Mouse (Mus musculus) cerebellum, postnatal 36 days (tissue): Measurements from ENCODE around the gene Tcf7l2.
A peak's percentile ranks its signal among the peaks of the same experiment; 100 is the strongest.

Experiments used
- DNase-seq, 2 experiments: peaks; one replicate each; pipeline ENCODE4 v3.0.0; 2021 to 2022; ENCODE audit warnings: mixed read lengths in 2 of 2

The Tcf7l2 gene

DNA sequence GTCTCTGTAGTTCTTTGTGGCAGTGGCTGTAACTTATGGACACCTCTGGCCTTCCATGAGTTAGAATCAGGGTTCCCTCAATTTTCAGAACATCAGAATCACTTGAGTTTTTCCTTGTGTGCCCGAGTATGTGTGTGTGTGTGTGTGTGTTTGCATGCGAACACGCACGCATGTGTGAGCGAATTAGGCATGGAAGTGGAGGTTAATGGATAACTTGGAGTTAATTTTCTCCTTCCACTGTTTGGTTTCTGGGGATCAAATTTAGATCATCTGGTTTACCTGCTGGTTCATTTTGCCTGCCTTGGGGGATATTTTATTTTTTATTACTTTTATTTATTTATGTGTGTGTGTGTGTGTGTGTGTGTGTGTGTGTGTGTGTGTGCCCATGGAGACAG is 53.3 kb downstream of the Tcf7l2 start:
- no peak for DNase-seq

DNA sequence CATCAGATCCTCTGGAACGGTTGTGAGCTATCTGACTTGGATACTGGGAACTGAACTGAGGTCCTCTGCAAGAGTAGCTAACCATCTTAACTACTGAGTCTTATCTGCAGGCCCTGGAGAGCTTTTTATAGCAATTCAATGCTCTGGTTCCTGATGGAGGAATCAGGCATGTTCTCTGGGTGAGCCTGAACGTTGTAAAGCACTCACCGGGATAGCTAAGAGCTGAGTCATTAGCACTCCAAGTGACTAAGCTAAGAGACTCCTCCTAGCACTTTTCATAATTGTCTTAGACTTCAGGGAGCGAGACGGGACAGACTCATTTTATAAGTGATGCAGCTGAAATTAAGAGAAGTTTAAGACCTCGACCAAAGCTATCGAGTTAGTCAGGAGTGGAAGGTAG is 53.7 kb downstream of the Tcf7l2 start:
- DNase-seq: no peak

DNA sequence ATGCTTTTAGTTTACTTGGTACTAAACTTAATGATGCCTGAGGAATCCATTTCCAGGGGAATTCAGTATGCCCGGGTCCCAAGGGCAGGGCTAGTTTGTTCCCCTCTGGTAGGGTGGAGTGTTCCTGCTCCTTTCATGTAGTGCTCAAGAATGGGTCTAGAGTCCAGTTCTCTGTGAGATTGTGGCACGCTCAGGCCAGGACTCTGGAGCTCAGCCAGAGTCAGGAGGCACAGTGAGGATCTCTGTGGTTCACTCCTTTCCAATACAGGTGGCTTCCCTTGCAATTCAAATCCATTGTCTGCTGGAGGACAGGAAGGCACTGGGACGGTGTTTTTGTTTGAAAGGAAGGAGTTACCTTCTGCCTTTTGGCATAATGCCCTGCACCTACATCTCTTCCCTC is 56.2 kb downstream of the Tcf7l2 start:
- DNase-seq: no peak

DNA sequence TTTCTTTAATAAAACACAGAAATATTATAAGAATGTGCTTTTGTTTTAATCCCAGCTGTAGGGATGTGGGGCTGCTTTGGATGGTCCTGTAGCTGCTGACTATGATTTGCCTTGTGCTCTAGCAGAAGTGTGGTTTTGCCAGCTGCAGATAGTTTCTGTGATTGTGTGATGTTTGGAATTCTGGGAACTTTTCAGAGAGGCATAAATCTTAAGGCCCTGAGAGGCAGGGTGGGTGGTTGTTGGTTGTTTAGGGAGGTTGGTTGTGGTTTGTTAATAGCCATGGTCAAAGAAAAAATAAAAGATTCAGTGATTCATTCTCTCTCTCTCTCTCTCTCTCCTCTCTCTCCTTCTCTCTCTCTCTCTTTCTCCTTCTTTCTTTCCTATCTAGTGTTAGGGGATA is 57.8 kb downstream of the Tcf7l2 start:
- no peak for DNase-seq

DNA sequence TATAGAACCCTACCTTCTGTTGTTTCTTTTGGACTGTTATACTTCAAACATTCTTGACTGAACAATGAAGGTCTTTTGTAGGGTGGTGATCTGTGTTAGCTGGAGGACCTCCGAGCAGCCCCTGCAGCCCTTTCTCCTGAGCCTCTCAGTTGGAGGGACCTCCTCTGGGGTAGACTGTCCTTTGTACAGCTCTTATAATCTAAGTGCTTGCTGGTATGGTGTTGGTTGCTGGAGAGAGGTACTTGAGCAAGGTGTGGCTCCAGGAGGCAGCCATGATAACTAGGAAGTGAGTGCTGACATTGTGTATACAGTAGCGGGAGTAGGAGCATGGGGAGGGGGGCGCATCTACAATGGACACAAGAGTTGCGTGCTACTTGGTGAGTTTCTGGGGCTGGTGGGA is 58.4 kb downstream of the Tcf7l2 start:
- DNase-seq: no peak

DNA sequence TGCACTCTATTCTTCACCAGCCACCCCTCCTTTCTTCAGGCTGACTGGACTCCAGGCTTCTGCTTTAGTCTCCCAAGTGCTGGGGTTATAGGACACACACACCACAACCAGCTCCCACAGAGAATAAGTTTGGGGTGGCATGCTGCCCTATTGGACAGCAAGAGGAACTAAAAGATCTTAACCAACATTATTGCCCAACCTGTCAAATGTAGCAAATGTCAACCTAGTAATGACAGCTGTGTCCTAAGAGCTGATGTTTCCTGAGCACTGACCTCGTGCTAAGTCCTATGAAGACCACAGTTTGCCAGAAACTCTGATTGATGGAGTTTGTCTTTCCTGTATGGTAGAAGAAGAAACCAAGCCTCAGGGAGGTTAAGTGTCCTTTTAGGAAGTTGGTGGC is 61.5 kb downstream of the Tcf7l2 start:
- no peak for DNase-seq

DNA sequence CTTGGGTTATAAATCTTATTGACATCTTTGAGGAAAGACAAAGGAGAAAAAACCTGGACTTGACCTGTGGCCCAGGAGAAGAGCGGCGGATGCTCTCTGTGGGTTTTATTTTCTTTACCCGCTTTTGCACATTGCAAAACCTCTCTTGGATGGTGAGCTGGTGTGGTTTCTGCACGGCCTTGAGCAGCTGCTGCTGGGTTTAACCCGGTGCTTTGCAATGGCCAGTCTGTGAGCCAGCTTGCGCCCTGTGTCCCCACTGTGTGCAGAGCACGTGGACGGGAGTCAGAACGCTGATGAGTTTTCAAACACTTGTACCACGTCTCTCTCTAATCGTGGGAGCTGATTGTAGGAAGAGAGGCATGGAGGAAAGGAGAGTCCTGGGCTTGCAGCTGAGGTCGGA is 62.2 kb downstream of the Tcf7l2 start:
- DNase-seq: no peak

DNA sequence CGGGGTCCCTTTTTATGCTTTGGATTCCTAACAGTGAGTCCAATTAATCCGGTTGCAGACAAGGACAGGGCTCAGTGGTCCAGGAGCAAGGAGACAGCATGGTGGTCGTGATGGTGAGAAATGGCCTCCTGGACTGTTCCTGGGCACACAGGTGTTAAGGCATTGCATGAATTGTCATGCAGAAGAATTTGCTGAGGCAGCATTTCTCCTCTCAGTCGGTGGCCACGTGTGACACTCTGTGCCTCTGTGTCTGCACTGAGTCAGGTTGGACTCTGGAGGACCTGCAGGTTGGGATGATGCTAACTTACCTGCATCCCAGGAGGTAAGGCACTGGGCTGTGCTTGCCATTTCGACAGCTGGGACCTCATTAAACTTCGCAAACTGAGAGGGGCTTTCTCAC is 63.2 kb downstream of the Tcf7l2 start:
- DNase-seq: no peak

DNA sequence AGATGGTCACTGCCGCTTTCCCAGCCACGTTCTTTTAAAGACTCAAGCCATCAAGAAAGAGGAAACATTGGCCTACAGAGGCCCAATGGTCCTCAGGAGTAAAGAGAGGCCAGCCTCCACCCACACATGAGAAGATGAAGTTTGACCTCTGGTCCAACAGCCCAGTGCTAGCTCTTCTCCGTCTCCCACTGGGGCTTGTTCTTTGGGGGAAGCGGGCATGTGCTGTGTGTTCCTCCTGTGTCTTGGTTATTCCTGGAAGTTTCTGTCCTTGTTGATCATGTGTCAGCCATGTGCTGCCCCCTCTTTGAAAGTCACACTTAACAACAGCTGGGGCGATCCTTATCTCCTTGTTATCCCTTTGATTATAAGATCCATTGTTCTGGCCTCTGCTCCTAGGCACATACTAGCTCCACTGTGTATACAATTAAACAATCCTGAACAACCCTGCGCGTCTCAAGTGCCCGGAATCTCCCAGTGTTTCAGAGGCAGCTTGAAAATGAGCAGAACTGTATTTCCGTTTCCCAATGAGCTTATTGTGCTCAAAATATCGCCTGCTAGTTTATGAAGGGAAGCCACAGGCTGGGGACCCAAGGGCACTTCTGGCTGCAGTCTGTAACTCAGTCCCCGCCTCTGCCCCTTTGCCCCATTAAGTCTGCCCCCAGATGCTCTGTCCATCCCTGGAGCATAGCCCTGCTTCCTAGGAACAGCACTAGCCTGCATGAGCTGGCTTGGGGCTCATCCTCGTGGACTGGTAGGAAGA is 65.0 kb downstream of the Tcf7l2 start:
- no peak for DNase-seq

DNA sequence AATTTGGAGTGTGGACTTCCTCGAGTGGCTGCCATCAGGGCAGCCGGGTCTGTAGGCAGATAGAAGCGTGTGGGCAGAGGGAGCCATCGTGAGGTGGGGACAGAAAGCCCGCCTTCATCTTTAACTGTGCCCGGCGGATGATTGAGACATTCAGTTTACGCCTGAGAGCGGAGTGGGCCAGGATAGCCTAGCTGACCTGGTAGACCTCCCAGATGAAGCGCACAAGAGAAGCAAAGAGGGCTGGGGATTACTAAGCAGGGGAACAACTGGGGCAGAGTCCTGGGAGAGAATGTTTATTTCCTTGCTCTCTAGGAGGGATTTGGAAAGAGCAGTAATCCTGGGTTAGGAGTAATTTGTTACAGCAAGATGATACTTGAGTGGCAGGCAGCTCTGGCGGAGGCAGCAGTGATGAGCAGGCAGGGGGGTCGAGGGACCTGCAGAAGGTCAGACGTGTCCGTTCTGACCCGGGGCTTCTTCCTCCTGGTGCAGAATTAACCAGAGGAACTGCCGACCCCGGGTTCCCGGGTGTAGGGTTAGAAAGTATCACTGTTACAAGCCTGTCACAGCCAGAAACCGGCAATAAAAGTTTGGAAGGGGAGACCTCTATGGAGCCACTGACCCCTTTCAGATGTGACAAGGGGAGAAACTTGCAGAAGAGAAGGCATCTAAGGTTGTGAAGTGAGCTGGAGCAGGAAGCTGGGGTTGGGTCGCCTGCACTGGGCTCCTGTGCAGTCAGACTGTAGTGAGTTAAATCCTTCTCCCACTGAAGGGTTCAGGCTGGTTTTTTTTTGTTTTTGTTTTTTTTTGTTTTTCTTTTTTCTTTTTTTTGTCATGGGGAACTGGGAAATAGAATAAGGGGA is 65.8 kb downstream of the Tcf7l2 start:
- no peak for DNase-seq

DNA sequence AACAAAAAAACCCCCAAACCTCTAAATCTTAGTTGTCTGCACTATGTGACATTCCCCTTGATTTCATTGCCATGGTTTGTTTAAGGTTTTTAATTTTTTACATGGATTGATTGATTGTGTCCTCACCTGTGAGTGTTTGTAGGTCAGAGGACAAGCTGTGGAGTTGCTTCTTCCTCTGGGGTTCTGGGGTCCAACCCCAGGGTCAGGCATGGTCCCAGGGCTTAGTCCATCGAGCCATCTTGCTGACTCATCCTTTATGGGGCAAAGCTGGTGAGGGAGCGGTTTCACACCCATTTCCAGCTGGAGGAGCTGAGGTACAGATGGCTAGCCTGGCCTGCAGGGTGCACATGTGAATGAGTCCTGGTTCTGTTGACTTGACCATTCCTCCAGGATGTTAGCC is 66.7 kb downstream of the Tcf7l2 start:
- DNase-seq: no peak

DNA sequence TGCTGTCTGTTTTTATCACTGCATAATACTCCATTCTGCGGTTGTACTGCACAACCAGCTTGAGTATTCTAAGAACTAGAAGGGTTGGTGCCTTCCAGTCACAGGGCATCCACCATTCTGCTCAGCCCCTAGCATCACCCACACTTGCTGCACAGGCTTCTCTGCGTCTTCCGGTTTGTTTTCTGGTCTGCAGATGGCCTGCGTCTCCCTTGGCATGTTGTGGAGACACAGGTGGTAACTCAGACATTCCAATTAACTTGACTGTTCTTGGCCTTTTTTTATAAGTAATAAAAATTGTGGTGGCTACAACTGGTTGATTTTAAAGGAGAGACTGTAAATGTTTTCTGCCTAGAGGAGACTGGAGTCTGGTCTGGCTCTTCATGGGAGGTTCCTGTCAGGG is 67.9 kb downstream of the Tcf7l2 start:
- no peak for DNase-seq

DNA sequence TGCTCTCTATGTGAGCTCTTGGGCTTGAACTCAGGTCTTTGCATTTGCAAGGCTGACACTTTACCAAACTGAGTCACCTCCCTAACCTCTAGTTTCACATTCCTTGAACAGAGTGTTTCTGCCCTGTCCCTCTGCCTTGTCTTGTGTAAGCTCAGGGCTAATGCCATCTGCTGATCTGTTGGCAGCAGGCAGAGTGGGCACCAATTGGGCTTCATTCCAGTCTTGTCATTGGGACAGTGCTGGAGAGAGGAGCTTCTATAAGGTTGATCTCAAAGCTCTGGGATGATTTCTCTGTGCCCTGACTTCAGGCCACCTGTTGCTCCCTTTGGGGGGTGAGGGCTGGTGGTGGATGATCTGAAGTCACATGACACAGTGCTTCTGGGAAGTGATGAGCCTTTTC is 70.6 kb downstream of the Tcf7l2 start:
- no peak for DNase-seq

DNA sequence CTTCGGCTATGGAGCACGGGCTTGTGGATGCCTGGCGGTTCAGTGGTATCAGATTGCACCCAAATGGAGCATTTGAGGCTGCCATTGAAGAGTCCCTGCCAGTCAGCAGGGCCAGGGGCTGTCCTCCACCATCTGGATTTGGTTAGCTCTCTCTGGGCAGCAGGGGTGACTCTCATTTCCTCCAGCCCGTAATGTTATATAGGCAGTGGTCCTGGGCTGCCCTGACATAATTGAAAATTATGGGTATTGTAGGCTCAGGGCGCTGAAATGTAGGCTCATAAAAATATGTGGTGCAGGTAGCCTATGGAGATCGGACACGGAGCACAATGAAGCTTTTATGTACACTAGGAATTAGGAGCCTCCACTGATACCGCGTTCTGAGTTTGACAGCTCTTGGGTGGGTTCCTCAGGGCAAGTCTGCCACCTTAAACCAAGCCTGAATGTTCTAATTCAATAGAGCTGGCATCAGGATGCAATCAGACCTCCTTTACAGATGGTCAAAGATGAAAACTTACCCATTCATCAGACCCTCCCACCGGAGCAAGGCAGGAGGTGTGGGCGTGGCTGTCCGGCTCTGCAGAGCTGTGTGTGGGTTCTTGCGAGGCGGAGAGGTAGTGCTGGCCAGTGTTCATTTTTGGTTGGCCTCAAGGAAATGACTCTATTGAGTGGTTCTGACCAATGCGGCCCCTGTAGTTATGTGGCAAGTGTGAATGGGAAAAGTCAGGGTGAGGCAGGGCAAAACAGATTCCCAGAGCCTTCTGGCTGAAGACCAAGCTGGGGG is 73.6 kb downstream of the Tcf7l2 start:
- DNase-seq: no peak

DNA sequence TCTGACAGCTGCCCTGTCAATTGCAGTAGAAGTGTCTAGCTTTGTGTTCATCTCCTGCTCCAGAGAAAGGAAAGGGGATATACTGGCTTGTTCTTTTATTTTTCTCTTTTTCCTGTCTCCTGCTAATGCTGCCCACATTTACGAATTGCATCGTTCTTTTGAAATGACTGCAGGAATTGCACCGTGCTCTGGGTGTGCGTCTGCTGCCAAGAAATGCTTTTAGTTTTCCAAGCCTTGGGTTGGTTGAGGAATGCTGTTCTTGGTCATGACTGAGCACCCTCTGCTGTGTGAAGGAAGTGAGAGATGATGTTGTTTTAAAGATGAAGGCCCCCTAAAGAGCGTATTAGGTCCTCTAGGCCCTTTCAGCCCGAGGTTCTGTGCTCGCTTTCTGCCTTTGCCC is 75.4 kb downstream of the Tcf7l2 start:
- no peak for DNase-seq

DNA sequence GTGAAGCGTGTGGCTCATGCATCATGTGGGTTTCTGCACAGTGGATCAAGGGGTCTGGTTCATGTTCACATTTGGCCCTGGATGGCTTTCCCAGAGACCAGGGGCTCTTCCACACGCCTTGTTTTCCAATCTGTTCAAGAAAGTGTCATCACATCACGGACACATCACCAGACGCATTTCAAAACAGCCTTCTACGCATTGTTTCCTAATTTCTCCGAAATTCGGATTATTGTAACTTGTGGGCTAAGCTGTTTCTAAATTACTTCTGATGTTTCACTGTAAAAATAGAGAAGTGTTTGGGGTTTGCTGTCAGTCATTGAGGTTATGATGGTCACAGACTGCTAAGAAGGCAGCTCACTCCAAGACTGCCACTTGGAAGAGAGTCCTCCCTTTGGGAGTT is 78.6 kb downstream of the Tcf7l2 start:
- DNase-seq: no peak

DNA sequence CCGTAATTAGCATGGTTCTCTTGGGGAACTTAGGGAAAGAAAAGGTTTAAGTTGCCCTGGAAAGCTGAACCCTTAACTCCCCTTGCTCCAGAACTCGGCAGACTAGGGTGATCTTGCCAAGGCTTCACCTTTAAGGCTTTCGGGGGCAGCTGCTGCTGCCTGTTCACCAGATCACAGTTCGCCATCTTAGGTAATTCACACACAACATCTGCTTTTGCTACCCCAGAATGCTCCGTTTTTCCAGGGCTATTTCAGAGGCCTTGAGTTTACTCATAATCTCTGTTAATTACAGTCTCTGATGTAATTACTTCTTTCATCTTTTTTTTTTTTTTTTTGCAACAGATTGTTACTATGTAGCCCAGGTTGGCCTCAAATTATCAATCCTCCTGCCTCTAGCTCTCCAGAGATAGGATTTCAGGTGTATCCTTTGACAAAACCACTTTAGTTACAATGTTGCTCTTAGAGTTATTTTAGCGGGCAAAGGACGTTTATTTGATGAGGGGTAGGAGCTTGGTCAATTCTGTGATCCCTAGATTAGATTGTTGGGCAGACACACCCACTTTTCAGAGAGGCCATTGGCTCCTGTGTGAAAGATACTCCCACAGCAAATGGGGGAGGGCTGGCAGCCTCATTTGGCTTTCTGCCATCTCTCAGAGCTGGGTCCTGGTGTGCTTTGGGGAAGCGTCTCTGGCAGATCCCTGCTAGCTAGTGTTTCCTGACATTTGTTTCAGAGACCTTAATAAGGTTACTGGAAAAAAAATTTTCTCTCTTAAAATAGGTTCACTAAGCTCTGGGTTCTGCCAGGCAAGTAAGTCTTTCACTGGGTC is 83.6 kb downstream of the Tcf7l2 start:
- DNase-seq: peak in 1 of 2 experiments; percentile 9

DNA sequence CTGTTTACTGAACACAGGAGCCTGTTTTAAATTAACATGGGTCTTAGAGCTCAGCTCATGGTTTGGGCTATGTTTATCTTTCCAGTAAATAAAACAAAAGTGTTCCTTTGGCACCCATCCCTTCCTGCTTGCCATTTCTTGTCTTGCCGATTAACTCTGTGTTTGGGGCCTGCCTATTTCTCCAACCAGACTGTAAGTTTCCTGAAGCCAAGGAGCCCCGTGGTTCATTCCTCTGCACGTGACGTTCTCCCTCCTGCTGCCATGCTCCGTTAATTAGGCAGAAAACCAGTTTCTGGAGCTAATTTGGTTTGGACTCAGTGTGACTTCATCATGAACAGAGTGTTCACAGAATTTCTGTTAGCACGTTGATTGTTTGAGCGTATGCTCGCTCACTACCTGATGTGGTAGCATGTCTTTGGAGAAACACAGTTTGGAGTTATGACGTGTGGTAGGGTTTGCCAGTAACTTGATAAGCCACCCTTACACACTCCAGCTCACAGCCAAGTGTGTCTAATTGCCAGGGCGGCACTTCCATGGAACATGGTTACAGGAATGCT is 84.4 kb downstream of the Tcf7l2 start:
- no peak for DNase-seq

DNA sequence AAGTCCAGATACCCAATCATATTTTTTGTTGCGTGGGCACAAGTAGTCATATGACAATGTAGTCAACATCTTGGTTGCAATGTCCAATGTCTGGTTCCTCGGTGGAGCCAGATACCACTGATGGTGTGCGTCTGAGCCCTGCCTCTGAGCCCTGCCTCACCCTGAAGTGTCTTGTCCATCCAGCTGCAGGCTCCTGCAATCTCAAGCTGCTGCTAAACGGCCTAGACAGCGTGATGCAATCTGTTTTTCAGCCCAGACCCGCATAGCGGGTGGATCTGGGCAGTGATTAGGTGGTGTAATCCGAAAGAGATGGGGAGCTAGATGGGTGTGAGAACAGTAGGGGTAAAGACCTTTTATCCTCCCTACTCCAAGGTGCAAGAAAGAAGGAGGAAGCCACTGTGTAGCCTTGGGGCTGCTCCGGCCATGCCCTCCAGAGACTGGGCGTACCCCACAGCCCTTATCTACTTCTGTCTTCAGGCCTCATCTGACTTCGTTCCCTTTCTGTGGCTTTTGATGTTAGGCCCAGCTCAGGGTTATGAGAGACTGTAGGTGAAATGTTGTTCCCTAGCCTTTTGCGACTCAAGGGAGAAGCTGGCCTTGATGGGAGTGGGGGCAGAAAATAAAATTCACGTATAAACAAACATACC is 86.1 kb downstream of the Tcf7l2 start:
- DNase-seq: no peak

DNA sequence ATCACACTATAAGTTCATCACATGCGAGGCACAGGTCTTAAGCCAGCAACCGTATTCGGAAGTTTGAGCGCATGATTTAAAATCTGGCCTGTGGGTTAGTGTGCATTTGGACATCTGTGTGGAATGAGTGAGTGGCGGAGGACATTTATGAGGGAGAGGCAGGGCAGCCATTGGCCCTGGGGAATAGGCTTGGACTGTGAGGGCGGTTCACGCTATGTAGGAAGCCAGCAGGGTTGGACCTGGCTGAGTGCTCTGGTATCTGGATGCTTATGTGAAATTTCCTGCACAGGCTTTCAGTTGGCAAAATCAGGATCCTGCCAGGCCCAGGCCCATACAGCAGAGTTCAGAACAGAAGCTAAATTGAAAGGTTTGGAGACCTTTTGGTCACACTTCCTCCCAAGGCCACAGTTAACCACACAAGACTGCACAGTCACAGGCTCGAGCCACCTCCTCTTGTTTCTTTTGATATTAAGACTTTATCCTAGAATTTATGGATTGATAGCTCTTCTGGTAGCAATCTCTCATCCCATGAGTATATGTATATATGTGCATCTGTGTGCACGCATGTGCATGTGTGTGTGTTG is 89.4 kb downstream of the Tcf7l2 start:
- DNase-seq: no peak

DNA sequence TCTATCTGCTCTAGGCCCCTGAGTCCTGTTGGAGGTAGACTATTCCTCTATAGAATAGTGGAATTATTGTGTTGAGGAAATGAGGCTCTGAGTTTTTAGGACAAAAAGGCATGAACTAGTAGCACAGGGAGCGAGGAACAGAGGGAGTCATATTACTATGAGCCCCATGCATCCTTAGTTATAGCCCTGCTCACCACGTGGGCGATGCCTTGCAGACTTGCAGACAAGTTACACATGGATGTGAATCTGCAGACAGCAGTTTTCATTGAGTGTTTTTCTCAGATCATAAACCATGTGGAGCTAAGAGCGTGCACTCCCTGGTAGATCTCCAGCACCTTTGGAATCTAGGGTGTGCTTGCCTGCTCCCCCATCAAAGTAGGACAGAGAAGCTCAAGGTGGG is 90.5 kb downstream of the Tcf7l2 start:
- DNase-seq: no peak
